Mouse (Mus musculus) embryonic fibroblast, embryonic 13.5 days (primary cell): Measurements from ENCODE around the gene Smox. TPM values are rescaled to one million over a fixed set of nuclear protein-coding genes. Genes with fewer than 3 reads are reported as not detected.

Source experiments
- H3K27ac ChIP-seq: 2 replicates; pipeline ENCODE4 v1.5.1; 2012; ENCODE audit warnings: low read length, control low read depth, inconsistent platforms; ENCODE audit not compliant: insufficient read depth
- H3K4me1 ChIP-seq: 2 replicates; pipeline ENCODE4 v1.6.1; 2011; ENCODE audit warnings: low read length; ENCODE audit not compliant: control insufficient read depth, insufficient read depth
- H3K4me3 ChIP-seq: 2 replicates; pipeline ENCODE4 v1.5.1; 2011; ENCODE audit warnings: mild to moderate bottlenecking, control low read depth, low read length; ENCODE audit not compliant: insufficient read depth
- CTCF ChIP-seq: IDR thresholded peaks from 2 replicates; pipeline ENCODE4 v1.5.1; 2011; ENCODE audit warnings: mild to moderate bottlenecking, control low read depth, low read length, moderate library complexity, borderline replicate concordance; ENCODE audit not compliant: insufficient read depth
- POLR2A ChIP-seq: IDR thresholded peaks from 2 replicates; pipeline ENCODE4 v1.6.1; 2011; ENCODE audit warnings: low read depth, mild to moderate bottlenecking, control low read depth, low read length, moderate library complexity
- polyA plus RNA-seq: library from polyadenylated mRNA; stranded (reverse); fragments of >200 nt; gene quantifications from 2 replicates; pipeline ENCODE4 v1.2.4, GENCODE M21; 2011; ENCODE audit warnings: low read depth; ENCODE audit not compliant: missing spikeins, insufficient read length

Smox gene
- polyA plus RNA-seq, 1 experiment = 21.0 TPM

DNA sequence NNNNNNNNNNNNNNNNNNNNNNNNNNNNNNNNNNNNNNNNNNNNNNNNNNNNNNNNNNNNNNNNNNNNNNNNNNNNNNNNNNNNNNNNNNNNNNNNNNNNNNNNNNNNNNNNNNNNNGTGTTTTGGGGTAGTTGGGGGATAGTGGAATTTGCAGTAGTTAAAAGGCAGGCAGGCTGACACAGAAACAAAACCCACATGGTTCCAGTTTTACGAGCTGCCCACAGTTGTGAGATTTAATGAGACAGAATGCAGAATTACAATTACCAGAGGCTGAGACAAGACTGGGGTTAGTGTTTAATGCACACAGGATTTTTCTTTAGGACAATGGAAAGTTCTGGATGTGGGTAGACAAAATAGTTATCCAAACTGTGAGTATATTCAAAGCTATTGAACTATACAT lies 9.6 kb upstream of the Smox start:
- no peak overlapping the region for H3K4me3 ChIP-seq
- no peak overlapping the region for H3K27ac ChIP-seq
- no peak for TF ChIP-seq POLR2A
- no peak for TF ChIP-seq CTCF
- H3K4me1 ChIP-seq = peaks cover 5% of the 10 kb centered on the region

DNA sequence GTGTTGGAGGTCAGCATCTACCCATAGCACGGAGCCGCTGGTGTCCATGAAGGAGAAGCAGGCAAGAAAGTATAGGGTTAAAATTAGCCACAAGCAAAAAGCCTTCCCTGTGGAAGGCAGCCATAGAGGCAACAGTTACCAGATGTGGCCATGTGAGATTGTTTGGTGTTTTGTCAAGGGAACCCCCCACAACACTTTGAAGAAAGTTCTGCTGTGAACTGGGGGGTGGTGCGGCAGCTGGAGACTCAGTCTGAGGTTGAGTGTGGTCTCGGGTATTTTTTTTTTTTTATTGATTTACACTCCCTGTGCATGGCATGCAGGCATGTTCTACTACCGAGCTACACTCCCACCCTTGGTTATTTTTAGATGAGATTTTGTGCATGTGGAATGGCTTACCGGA lies 8.8 kb upstream of the Smox start:
- Histone ChIP-seq H3K27ac (no peak overlapping the region), H3K4me1 (peaks cover 5% of the 10 kb centered on the region), H3K4me3 (no peak overlapping the region)
- TF ChIP-seq POLR2A (no peak), CTCF (no peak)

DNA sequence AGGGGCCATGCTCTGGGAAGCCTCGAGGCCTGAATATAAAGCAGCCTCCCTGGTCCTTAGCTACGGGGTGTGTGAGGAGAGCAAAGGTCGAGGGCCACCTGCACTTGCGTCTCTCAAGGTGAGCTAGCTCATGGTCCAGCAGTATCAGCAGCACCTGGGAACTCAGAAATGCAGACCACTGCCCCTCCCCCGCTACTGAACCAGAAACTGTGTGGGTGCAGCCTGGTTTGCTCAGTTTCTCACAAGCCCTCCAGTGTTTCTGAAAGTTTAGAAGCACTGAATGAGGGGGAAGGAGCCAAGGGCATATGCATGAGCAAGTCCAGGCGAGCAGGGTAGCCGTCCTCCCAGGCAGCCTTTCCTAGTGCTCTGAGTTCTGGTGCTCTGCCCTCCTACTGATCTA lies 7.7 kb upstream of the Smox start:
- H3K4me1 ChIP-seq = no peaks in the 10 kb centered on the region
- no peak for TF ChIP-seq CTCF
- no peak for TF ChIP-seq POLR2A
- H3K27ac ChIP-seq = no peak overlapping the region
- H3K4me3 ChIP-seq = no peak overlapping the region

DNA sequence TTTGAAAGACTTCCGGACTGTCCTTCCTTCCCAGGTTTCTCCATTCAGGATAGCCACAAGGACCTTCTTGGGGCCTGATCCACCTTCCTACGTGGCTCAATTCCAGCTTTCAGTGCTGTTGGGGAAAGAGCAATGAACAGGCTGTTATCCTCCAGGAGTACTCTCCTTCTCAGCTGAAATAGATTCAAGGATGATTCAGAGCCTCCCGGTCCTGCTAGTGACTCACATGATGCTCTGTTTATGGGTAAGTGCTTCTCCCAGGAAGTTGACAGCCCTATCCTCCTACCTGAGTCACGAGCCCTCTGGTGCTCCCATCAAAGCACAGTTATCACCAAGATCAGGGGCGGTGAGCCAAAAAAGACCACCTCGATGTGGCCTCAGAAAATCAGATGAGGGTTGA lies 7.1 kb upstream of the Smox start:
- Histone ChIP-seq H3K4me3 (no peak overlapping the region), H3K4me1 (no peaks in the 10 kb centered on the region), H3K27ac (no peak overlapping the region)
- TF ChIP-seq CTCF (no peak), POLR2A (no peak)

DNA sequence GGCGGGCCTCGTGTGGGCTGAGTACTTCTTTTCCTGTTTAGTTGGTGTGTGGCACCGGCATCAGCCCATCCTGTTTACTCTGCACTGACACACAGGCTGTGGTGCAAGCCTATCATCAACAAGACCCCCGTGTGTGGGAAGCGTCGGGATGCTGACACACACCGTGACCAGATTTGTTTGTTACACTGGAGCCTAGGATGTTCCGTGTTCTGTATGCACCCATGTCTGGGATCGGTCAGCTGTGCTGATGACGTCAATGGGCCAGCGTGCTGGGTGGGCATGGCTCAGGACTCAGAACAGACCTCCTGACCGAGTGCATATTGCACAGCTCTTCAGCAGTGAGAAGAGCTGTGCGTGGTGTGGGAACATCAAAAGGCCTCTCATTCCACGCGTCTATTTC lies 6.2 kb upstream of the Smox start:
- no peak overlapping the region for H3K4me3 ChIP-seq
- H3K27ac ChIP-seq = no peak overlapping the region
- no peak for TF ChIP-seq POLR2A
- TF ChIP-seq CTCF = no peak
- no peaks in the 10 kb centered on the region for H3K4me1 ChIP-seq

DNA sequence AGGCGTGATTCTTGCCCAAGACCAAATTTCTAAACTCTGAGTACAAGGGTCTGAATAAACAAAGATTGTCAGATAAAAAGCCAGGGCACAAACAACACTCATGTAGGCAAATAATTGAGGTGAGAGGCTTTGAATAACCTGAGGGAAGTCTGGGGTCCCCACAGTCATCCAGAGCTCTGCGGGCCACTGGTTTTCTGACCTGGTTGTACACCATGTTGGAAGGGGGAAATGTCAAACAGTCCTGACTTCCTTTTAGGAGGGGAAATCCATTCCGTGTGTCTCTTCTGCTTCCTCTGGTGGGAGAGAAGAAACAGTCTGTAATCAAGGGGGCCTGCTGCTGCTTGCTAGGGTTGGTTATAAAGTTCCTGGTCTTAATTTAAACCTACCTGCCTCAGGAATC lies 5.2 kb upstream of the Smox start:
- TF ChIP-seq CTCF = no peak
- Histone ChIP-seq H3K4me3 (no peak overlapping the region), H3K4me1 (no peaks in the 10 kb centered on the region), H3K27ac (no peak overlapping the region)

DNA sequence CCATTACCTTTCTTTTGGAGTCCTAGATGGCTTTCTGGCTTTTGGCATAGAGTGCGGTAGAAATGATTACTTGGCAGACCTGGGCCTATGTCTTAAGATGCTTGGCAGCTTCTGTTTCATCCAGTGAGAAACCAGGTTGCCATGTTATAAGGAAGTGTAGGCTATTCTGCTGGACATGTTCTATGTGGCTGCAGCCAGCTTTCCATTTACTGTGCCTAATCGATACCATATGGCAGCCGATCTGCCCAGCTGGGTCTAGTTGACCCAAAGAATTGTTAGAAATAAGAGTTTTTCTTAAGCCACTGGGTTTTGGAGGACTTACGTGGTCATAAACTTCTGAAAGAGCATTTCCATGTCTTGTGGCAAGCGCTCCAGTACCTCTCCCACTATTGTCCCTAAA lies 4.0 kb upstream of the Smox start:
- Histone ChIP-seq H3K27ac (no peak overlapping the region), H3K4me1 (no peaks in the 10 kb centered on the region), H3K4me3 (no peak overlapping the region)
- TF ChIP-seq CTCF (no peak), POLR2A (no peak)

DNA sequence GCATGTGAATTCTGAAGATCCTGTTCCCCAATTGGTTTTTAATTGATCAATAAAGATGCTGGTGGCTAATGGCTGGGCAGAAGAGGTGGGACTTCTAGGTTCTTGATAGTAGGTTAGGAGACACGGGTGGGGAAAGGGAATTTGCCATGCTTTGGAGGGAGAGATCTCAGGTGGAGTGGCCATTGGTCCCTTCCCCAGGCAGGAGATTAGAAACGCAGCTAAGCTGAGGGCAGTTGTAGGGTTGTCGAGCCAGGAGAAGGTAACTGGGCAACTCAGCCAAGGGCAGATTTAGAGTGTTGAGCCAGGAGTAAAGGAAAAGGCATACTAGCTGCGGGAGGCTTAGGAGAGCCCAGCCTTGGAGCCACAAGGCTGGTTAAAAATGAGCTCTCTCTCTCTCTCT lies 3.0 kb upstream of the Smox start:
- no peak for TF ChIP-seq CTCF
- TF ChIP-seq POLR2A = no peak
- H3K4me1 ChIP-seq = no peaks in the 10 kb centered on the region
- no peak overlapping the region for H3K27ac ChIP-seq
- no peak overlapping the region for H3K4me3 ChIP-seq

DNA sequence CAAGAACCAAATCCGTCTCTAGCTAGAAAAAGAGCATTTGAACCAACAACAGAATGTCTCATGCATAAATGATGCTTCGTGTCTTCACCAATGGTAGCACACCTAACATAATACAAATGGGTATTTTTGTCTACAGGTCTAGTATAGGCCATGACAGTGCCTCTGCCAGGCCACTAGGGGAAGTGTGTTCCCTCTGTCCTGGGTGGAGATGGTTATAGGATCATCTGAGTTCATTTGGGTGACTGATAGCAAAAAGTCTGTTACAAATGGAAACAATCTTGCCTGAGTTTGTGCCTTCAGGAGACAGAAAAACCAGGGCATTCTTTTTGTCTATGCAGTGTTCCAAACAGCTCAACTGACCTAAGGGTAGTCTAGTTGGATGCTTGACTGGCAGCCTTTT lies 2.4 kb upstream of the Smox start:
- Histone ChIP-seq H3K4me3 (no peak overlapping the region), H3K4me1 (no peaks in the 10 kb centered on the region), H3K27ac (no peak overlapping the region)
- TF ChIP-seq POLR2A (no peak), CTCF (no peak)

DNA sequence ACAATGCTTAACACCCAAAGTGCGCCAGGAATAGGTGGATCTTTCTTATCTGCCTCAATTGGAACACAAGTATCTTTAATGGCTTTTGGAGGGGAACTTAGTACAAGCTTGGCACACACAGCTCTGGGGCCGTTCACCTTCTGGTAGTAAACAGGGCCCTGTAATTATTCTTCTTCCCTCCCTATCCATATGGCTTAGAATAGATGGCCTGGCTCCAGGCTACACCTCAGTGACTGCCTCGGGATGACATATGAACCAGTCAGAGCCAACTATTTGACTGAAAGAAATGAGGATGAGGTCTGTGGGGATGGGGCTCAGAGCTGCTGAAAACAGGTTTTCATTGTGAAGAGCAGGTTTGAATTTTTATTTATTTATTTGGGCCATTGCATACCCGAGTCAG lies 1.7 kb upstream of the Smox start:
- Histone ChIP-seq H3K4me1 (no peaks in the 10 kb centered on the region), H3K27ac (no peak overlapping the region), H3K4me3 (no peak overlapping the region)
- TF ChIP-seq CTCF = no peak
